Mouse (Mus musculus) bone marrow macrophage, adult 2 months (primary cell): ENCODE results near the gene Rapgef4.

Experiments
- CTCF ChIP-seq: IDR thresholded peaks from 2 replicates; pipeline ENCODE4 v1.5.1; 2012; ENCODE audit warnings: low read depth, mild to moderate bottlenecking, low read length, moderate library complexity
- POLR2A ChIP-seq: IDR thresholded peaks from 2 replicates; pipeline ENCODE4 v1.6.1; 2012; ENCODE audit warnings: mild to moderate bottlenecking, low read depth, low read length, borderline replicate concordance

- TF ChIP-seq POLR2A (no peak), CTCF (no peak)
Measured at GRCm38 (mm10) chr2:71980771-71981342, at the start of gene Rapgef4.
